Mouse (Mus musculus): ENCODE measurements around the gene E2f4. TPM values are rescaled to one million over a fixed set of nuclear protein-coding genes. Genes with fewer than 3 reads are reported as not detected.
A peak's percentile ranks its signal among the peaks of the same experiment; 100 is the strongest.
"Not testable (repeated sequence)": the region's sequence is repeated elsewhere in the genome, so short reads cannot be mapped to it uniquely, and the experiment has no call there.

E2f4 gene
- polyA plus RNA-seq, 1 experiment from 2014 or later, result 197 TPM

DNA sequence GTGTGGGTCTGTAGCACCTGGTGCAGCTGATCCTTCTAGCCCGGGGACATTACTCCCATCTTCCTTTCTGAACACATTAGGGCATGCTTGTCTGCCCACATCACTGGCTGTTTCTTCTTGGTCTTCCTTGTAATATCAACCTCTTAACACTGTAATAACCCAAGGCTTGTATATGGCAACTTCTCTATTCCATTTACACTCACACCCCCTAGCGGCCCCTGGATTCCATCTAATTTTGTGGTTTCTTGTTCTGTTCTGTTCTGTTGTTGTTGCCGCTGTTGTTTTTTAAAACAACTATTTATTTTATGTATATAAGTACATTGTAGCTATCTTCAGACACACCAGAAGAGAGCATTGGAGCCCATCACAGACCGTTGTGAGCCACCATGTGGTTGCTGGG, 10.6 kb upstream of the E2f4 start:
- ATAC-seq (ENCODE audit: insufficient read depth), result no peak
- WGBS (ENCODE audit: insufficient replicate concordance), result 73% methylated on average over 4 of the region's 4 CpGs
- no peak overlapping the region for H3K4me2 ChIP-seq

GRCm38 (mm10) chr8:105288231-105288630, 9.2 kb upstream of the E2f4 start:
- Histone ChIP-seq H3K9me3 (replicated peaks) (no peaks in the 10 kb centered on the region), H3K9ac (no peak overlapping the region), H3K4me2 (no peak overlapping the region), H3K4me1 (replicated peaks) (peaks cover 35% of the 10 kb centered on the region), H3K27ac (replicated peaks) (no peak overlapping the region), H3K27me3 (peaks cover 64% of the 10 kb centered on the region), H3K36me3 (replicated peaks) (no peaks in the 10 kb centered on the region), H3K4me3 (replicated peaks) (no peak overlapping the region)
- no peak for ATAC-seq (ENCODE audit: insufficient read depth)
- 81% methylated on average over 5 of the region's 5 CpGs for WGBS (ENCODE audit: insufficient replicate concordance)

More for the DNA sequence above, 10.6 kb upstream of the E2f4 start:
- Histone ChIP-seq H3K4me1 (replicated peaks) (peaks cover 44% of the 10 kb centered on the region), H3K27ac (replicated peaks) (no peak overlapping the region), H3K9me3 (replicated peaks) (no peaks in the 10 kb centered on the region), H3K27me3 (peaks cover 77% of the 10 kb centered on the region), H3K9ac (no peak overlapping the region), H3K36me3 (replicated peaks) (no peaks in the 10 kb centered on the region), H3K4me3 (replicated peaks) (no peak overlapping the region)

DNA sequence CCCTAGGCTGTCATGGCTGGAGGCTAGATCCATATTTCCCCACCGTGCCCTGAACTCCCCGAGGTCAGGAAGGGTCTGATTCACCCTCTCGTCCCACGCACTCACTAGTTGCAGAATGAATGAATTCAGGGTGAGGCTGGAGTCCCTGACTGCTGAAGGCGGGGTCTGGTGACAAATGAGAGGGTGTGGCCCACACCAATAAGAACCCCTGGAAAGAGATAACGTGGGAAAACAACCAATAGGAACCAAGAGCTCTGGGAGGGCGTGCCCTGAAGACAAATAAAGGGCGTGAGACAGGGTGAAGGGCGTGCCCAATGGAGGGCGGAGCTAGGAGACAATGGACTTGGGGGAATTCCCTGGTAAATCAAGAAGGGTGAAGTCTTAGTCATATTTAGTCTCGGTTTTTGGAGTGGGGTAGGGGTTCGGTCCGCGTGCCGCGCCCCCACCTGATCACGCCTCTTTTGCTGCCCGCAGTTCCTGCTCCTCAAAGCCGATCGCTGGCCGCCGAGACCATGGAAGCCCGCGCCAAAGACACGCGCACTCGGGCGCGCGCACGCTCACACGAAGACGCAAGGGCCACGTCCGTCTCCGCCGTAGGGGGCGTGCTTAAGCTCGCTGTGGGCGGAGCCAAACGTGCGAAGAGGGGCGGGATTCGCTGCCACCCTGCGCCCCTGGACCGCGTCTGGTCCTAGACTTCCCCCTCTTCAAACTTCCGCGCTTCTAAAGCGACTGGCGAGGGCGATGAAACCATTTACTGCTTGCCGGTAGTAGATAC, 8.3 kb upstream of the E2f4 start:
- Histone ChIP-seq H3K4me3 (replicated peaks) (peak overlapping the region; percentile 54), H3K4me1 (replicated peaks) (peaks cover 33% of the 10 kb centered on the region), H3K36me3 (replicated peaks) (no peaks in the 10 kb centered on the region), H3K9ac (peak overlapping the region; percentile 7; the same call in 1 of the 2 replicates), H3K27ac (replicated peaks) (no peak overlapping the region; the same call in 1 of the 2 replicates), H3K27me3 (peaks cover 57% of the 10 kb centered on the region), H3K4me2 (peak overlapping the region; percentile 82), H3K9me3 (replicated peaks) (no peaks in the 10 kb centered on the region)
- WGBS (ENCODE audit: insufficient replicate concordance), result under 1% methylated on average over 53 of the region's 53 CpGs
- peak; percentile 79 for ATAC-seq (ENCODE audit: insufficient read depth)

DNA sequence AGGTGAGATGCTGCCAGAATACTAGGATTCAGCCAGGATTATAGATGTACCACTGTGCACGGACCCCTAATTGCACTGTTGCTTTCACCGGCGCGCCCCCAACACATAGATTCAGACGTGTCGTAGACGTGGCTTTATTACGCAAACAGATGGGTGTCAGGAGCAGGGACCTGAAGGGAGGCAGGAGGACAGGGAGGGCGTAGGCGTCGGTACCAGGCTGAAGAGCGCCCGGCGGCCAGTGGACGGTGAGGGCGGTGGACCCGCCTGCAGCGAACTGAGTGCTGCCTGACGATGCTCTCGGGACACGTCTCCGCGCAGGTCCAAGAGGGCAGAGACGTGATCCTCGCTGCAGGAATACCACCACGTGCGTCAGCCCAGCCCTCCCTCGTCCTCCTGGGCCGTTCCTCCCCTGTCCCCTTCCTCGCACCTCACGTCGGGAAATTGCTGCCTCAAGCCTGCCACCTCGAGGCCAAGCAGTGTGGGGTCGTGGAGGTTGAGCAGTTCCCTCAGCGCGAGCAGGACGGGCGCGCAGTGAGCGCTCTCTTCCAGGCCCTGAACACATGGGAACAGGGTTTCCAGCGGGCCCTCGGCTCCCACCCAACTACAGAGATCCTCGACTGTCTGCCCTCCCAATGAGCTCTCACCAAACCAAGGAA, 7.5 kb upstream of the E2f4 start, which contains the start of gene 4931428F04Rik:
Gene 4931428F04Rik, minus strand, starts transcription at position 60 of the 656 bp plus-strand sequence.
- H3K4me2 ChIP-seq, result peak within 1 kb of the TSS; percentile 82
- peaks cover 53% of the 10 kb centered on the region for H3K27me3 ChIP-seq
- peaks cover 33% of the 10 kb centered on the region for H3K4me1 ChIP-seq (replicated peaks)
- no peaks in the 10 kb centered on the region for H3K36me3 ChIP-seq (replicated peaks)
- ATAC-seq (ENCODE audit: insufficient read depth), result peak; percentile 8
- no peaks in the 10 kb centered on the region for H3K9me3 ChIP-seq (replicated peaks)
- peak within 1 kb of the TSS; percentile 7; the same call in 1 of the 2 replicates for H3K9ac ChIP-seq
- no peak within 1 kb of the TSS; the same call in 1 of the 2 replicates for H3K27ac ChIP-seq (replicated peaks)
- H3K4me3 ChIP-seq (replicated peaks), result peak within 1 kb of the TSS; percentile 54
- 4% methylated on average over 43 of the region's 43 CpGs for WGBS (ENCODE audit: insufficient replicate concordance)

- no peak for ATAC-seq (ENCODE audit: insufficient read depth)
- Histone ChIP-seq H3K27ac (replicated peaks) (no peak overlapping the region), H3K4me1 (replicated peaks) (peaks cover 39% of the 10 kb centered on the region), H3K9me3 (replicated peaks) (no peaks in the 10 kb centered on the region), H3K4me3 (replicated peaks) (no peak overlapping the region), H3K27me3 (peaks cover 48% of the 10 kb centered on the region), H3K4me2 (peak overlapping the region; percentile 82), H3K36me3 (replicated peaks) (no peaks in the 10 kb centered on the region), H3K9ac (no peak overlapping the region)
- 15% methylated on average over 31 of the region's 31 CpGs for WGBS (ENCODE audit: insufficient replicate concordance)
Observed at GRCm38 (mm10) chr8:105290554-105291314, 6.7 kb upstream of the E2f4 start.

DNA sequence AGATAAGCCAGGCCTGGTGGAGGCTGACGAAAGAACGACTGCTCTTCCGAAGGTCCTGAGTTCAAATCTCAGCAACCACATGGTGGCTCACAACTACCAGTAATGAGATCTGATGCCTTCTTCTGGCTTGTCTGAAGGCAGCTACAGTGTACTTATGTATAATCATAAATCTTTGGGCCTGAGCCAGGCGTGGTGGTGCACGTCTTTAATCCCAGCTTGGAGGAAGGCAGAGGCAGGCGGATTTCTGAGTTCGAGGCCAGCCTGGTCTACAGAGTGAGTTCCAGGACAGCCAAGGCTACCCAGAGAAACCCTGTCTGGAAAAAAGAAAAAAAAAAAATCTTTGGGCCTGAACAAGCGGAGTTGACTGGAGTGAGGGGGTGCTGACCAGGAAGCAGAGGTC, 6.1 kb upstream of the E2f4 start:
- ATAC-seq (ENCODE audit: insufficient read depth); H3K4me3 ChIP-seq (replicated peaks); H3K36me3 ChIP-seq (replicated peaks); H3K27ac ChIP-seq (replicated peaks); H3K4me2 ChIP-seq; H3K9ac ChIP-seq; H3K9me3 ChIP-seq (replicated peaks): not testable (repeated sequence)
- 71% methylated on average over 8 of the region's 8 CpGs for WGBS (ENCODE audit: insufficient replicate concordance)
- Histone ChIP-seq H3K27me3 (peaks cover 42% of the 10 kb centered on the region), H3K4me1 (replicated peaks) (peaks cover 46% of the 10 kb centered on the region)

- H3K4me2 ChIP-seq; H3K4me3 ChIP-seq (replicated peaks); H3K27ac ChIP-seq (replicated peaks); H3K9ac ChIP-seq; H3K9me3 ChIP-seq (replicated peaks); H3K36me3 ChIP-seq (replicated peaks); ATAC-seq (ENCODE audit: insufficient read depth): not testable (repeated sequence)
- peaks cover 38% of the 10 kb centered on the region for H3K27me3 ChIP-seq
- WGBS (ENCODE audit: insufficient replicate concordance), result 47% methylated on average over 3 of the region's 3 CpGs
- peaks cover 50% of the 10 kb centered on the region for H3K4me1 ChIP-seq (replicated peaks)
Observed at GRCm38 (mm10) chr8:105291802-105292201, 5.7 kb upstream of the E2f4 start.

- Histone ChIP-seq H3K27me3 (peaks cover 34% of the 10 kb centered on the region), H3K36me3 (replicated peaks) (no peaks in the 10 kb centered on the region), H3K4me2 (no peak overlapping the region), H3K4me3 (replicated peaks) (no peak overlapping the region), H3K27ac (replicated peaks) (no peak overlapping the region), H3K9ac (no peak overlapping the region), H3K9me3 (replicated peaks) (no peaks in the 10 kb centered on the region), H3K4me1 (replicated peaks) (peaks cover 55% of the 10 kb centered on the region)
- no peak for ATAC-seq (ENCODE audit: insufficient read depth)
- 67% methylated on average over 7 of the region's 7 CpGs for WGBS (ENCODE audit: insufficient replicate concordance)
Observed at GRCm38 (mm10) chr8:105292471-105292870, 5.0 kb upstream of the E2f4 start.

DNA sequence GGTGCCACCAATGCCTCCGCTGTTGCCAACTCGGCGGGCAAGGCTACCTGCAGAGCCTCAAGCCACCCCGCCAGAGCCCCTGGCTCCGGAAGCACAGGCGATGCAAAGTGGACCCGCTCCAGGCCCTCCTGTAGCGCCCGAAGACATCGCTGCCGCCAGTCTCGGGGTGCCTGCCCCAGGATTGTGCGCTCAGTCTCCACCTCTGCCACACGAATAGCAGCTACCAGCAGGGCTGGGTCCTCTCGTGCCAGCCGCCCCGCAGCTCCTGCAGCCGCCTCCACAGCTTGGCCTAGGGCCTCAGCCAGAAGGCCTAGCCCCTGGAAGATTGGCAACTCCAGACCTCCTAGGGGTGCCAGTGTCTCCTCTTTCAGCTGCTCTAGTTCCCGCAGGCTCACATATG, 4.1 kb upstream of the E2f4 start:
- no peak overlapping the region for H3K4me2 ChIP-seq
- no peaks in the 10 kb centered on the region for H3K9me3 ChIP-seq (replicated peaks)
- no peak for ATAC-seq (ENCODE audit: insufficient read depth)
- 80% methylated on average over 19 of the region's 19 CpGs for WGBS (ENCODE audit: insufficient replicate concordance)
- no peak overlapping the region for H3K4me3 ChIP-seq (replicated peaks)
- H3K4me1 ChIP-seq (replicated peaks), result peaks cover 55% of the 10 kb centered on the region
- H3K27ac ChIP-seq (replicated peaks), result no peak overlapping the region
- H3K36me3 ChIP-seq (replicated peaks), result no peaks in the 10 kb centered on the region
- H3K27me3 ChIP-seq, result peaks cover 28% of the 10 kb centered on the region
- H3K9ac ChIP-seq, result no peak overlapping the region

GRCm38 (mm10) chr8:105294776-105295175, 2.7 kb upstream of the E2f4 start:
- 73% methylated on average over 9 of the region's 9 CpGs for WGBS (ENCODE audit: insufficient replicate concordance)
- Histone ChIP-seq H3K9ac (no peak overlapping the region), H3K27me3 (peaks cover 17% of the 10 kb centered on the region), H3K27ac (replicated peaks) (no peak overlapping the region), H3K9me3 (replicated peaks) (no peaks in the 10 kb centered on the region), H3K4me2 (peak overlapping the region; percentile 23), H3K4me3 (replicated peaks) (peak overlapping the region; percentile 17; the same call in 1 of the 2 replicates), H3K36me3 (replicated peaks) (peaks cover 11% of the 10 kb centered on the region), H3K4me1 (replicated peaks) (peaks cover 53% of the 10 kb centered on the region)
- ATAC-seq (ENCODE audit: insufficient read depth), result no peak

GRCm38 (mm10) chr8:105295256-105295655, 2.2 kb upstream of the E2f4 start:
- H3K9ac ChIP-seq, result no peak overlapping the region
- no peaks in the 10 kb centered on the region for H3K9me3 ChIP-seq (replicated peaks)
- peak overlapping the region; percentile 17; the same call in 1 of the 2 replicates for H3K4me3 ChIP-seq (replicated peaks)
- H3K4me1 ChIP-seq (replicated peaks), result peaks cover 50% of the 10 kb centered on the region
- 0 out of 2 replicates have a peak overlapping the region, but pooled peaks have one; percentile 98 for H3K27ac ChIP-seq (replicated peaks)
- 64% methylated on average over 11 of the region's 11 CpGs for WGBS (ENCODE audit: insufficient replicate concordance)
- H3K36me3 ChIP-seq (replicated peaks), result peaks cover 16% of the 10 kb centered on the region
- H3K27me3 ChIP-seq, result peaks cover 12% of the 10 kb centered on the region
- H3K4me2 ChIP-seq, result peak overlapping the region; percentile 23
- no peak for ATAC-seq (ENCODE audit: insufficient read depth)
